Mouse (Mus musculus) urinary bladder, postnatal 36 days (tissue): ENCODE measurements around the gene Esm1.
"Not testable (repeated sequence)": the region's sequence is repeated elsewhere in the genome, so short reads cannot be mapped to it uniquely, and the experiment has no call there.

Experiments
- DNase-seq, 2 experiments: peaks; one replicate each; pipeline ENCODE4 v3.0.0; 2022; ENCODE audit warnings: low spot score in 2 of 2, mixed read lengths in 1 of 2

Gene Esm1

DNA sequence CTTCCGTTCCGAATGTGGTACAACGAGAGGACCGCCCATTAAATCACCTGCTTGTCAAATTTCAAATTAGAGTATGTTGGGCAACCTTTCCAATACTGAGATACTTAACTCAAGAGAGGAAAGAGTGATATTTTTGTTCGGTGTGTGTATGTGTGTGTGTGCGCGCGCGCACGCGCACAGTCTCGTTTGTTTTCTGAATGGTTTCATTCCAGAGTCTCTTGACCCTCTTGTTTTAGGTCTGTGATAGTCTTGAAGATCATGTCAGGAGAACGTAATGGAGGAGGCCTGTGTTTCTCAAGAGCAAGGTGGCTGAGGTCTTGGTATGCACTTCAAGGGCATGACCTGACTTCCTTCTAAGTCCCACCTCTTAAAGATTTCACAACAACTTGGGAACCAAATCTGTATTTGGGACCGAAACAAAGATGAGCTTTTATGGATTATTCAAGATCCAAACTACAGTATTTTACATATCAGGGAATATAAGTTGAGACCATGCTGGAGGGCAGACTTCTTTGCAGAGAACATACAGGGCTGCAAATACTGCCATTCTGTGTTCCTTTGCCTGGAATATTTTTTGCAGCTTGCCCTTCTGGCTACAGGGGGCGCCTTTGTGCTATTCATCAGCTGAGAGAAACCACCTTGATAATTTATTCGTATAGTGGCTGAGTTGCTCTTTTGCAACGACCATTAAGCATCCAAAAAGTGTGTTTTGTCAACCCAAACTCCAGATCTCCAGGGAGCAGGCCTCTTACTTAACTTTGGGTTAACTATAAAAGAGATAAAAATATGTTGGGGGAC is 18.4 kb downstream of the Esm1 start:
- no peak for DNase-seq

DNA sequence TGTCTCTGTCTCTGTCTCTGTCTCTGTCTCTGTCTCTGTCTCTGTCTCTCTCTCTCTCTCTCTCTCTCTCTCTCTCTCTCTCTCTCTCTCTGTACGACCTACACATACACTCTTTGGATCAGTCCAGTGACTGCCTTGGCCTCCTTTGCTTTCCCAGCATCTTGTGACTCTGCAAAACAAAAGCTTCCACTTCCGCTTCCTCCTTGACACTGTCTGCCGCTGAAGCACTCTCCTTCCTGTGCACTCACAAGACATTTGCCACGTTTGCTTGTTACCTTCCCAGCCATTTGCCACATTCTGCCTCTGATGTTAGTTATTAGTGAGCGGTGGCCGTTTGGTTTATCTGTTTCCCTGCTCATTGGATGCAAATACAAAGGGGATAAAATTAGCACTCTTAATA is 32.7 kb downstream of the Esm1 start:
- DNase-seq: no peak

DNA sequence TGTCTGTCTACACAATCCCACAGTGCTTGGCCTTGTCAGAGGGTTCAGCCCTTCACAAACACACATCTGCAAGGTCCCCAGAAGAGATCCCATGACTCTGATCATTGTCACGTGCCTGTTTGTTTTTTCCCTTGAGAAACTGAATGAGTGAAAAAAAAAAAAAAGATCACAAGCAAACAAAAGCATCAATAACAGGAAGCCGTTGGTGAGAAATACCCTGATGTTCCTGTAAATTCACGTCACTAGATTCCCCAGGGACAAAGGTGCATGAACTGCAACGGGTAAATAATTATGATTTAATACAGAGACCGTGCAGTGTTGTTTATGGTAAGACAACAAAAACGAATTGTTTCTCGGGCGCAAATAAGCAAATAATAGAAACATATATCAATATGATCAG is 35.6 kb downstream of the Esm1 start:
- DNase-seq: no peak

DNA sequence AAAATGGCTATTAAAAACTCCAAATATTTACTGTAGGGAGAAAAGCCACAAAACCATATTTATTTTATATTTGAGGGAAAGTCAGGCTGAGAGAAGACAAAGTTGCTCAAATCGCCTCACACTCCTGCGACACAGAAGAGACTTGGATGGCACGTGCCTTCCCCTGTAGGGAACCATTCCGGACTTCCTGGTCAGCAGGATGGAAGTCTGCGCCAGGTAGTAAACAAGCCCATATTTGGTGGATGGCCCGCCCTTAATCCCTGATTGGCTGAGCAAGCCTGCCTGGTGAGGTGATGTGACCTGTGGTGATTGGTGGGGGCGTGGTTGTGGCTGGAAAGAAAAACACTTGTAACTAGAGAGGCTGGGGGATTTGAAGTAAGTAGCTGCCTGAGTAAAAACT is 43.1 kb downstream of the Esm1 start:
- not testable (repeated sequence) for DNase-seq

DNA sequence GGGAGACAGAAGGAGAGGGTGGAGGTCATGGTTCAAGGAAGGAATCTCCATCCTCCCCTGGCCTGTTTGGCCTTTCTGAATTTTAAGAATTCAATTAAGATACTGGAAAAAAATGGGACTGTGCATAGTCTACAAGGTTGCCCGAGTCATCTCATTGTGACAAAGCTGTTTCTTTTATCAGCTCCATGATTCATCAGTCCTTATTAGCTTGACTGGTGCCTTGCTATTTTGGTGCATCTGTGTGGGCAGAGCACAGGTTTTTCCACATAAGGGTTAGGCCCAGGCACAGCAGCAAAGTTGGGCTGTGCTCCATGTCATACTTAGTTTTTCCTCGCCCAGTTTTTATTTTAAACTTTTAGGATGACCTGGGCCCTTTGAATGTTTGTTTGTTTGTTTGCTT is 47.3 kb downstream of the Esm1 start:
- DNase-seq: no peak

GRCm38 (mm10) chr13:113257190-113257589 is 47.7 kb downstream of the Esm1 start:
- no peak for DNase-seq

DNA sequence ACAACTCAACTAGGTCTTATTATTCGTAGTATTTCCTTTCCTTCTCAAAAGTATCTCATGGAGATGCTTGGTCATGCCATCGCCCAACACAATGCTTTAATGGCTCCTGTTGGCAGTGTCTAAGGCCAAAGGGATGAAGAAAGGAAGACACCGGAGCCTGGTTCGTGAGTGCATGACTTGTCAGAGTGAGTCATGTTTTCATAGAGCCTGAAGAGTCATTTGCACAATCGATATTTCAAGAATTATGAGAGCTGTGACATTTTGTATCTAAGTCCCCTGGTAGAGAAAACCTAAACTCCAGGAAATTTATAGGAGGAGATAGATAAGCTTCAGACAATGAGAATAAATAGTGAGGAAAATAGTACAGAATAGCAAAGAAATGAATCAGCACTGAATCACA is 49.8 kb downstream of the Esm1 start:
- no peak for DNase-seq

GRCm38 (mm10) chr13:113262822-113263221 is 53.4 kb downstream of the Esm1 start:
- no peak for DNase-seq

DNA sequence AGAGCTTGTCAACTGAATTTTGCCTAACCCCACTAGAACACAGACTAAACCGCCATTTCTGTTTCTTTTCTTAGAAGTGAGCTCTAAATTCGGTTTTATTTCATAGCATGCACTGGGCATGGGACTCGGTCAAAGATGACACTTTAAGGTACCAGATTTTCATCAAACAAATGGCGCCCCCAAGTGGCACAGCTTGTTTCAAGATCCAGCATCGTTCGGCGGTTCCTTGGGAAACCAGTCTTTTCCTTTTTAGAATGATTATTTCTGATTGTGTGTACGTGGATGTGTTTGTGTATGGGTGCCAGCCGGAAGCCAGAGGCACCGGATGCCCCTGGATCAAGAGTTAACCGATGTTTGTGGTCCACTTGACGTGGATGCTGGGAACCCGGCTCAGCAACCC is 55.8 kb downstream of the Esm1 start:
- peak; percentile 27 to 42 for DNase-seq

DNA sequence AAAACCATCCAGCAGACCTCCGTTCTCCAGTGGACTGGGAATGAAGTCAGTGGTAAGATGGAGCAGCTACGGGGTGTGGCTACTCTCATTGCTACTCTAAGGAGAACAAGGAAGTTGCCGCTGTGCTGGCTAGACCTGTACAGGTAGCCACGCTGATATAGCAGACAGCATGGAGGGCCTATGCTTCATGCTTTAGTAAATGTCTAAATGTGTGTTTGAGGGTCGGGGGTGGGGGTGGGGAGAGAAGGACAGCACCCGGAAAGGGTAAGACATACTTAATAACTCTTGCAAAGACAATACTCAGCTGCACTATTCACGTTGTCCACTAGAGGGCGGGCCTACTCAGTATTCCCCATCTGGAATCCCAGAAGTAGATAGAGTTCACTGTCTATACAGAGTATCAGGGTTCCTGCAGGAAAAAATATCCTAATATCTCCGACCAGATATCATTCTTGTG is 57.1 kb downstream of the Esm1 start:
- peak; percentile 49 to 68 for DNase-seq

DNA sequence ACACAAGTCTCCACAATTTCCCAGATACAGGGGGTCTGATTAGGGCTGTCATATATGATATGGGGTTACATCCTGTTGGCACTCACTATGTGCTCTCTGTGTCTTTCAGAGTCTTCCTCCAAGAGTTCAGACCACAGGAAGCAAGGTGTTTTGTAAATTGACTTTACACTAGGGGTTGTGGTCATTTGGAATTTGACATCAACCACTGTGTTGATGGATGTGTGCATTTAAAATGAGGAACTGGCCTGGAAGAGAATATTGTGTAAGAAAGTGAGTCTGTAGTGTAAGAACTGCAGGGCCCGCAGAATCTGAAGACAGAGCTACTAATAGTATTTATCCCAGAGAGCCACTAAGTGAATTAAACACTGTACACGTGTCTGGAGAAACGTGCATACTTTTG is 57.7 kb downstream of the Esm1 start:
- no peak for DNase-seq
